Mouse (Mus musculus): Measurements from ENCODE around the gene Epop. TPM values are rescaled to one million over a fixed set of nuclear protein-coding genes. Genes with fewer than 3 reads are reported as not detected.

Gene Epop
- polyA plus RNA-seq, 1 experiment from 2014 or later, result 0.77 TPM

DNA sequence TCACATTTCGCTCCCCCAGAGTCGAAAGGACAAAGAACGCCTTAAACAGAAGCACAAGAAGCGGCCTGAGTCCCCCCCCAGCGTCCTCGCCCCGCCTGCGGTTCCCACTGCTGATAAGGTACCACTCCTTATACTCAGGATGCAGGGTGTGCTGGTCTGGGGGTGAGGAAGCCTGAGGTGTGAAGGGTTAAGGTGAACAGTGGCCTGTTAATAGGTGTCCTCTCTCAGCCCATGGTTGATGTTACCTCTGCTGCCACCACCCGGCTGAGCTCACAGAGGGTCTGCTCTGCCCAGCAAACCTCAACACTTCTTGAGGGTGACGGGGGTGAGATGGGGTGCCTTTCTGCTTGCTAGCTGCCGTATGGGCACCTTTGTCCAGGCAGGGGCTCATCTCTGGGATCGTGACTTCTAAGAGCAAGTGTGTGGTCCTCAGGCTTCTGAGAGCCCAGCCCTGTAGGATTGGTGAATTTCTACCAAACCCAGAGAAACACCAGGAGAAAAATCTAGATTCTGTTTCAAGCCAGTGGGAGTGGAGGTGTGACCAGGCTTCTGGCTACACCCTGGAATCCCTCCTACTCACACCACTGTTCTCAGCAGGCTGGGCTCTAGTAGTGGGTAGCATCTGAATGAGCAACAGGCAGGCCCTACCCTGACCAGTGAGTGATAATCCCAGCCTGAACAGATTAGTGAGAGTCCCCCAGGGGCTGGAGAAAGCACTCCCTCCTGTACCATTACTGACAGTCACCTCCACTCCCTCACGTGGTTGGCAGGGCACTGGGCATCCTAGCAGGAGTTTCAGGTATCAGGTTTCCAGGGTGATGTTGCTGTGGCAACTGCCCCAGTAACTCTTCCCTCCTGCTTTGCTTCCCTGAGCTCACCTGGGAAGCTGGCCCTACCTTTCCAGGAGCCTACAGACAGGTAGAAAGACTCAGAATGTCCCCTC is 41.0 kb upstream of the Epop start:
- Histone ChIP-seq H3K36me3 (ENCODE audit: control insufficient read depth, insufficient read depth, low read length) (peaks cover 97% of the 10 kb centered on the region), H3K9me3 (ENCODE audit: control insufficient read depth, low read length) (no peaks in the 10 kb centered on the region), H3K4me2 (ENCODE audit: low read length) (peak overlapping the region; percentile 66), H3K27me3 (ENCODE audit: control insufficient read depth, insufficient read depth, low read length) (no peaks in the 10 kb centered on the region), H3K4me1 (ENCODE audit: control insufficient read depth in 2 of 2, insufficient read depth in 2 of 2, low read length in 2 of 2) (peaks cover 27 to 32% of the 10 kb centered on the region in 2 experiments), H3K9ac (ENCODE audit: low read length) (peak overlapping the region; percentile 72), H3K4me3 (ENCODE audit: control insufficient read depth in 1 of 2, insufficient read depth in 1 of 2, low read depth in 1 of 2, low read length in 2 of 2) (peak overlapping the region; percentile 11 to 27), H3K27ac (replicated peaks in 1 of 2; ENCODE audit: control insufficient read depth in 1 of 2, insufficient read depth in 1 of 2, low read depth in 2 of 2, low read length in 2 of 2) (peak overlapping the region; percentile 82 to 88)
- 29% methylated on average over 13 of the region's 13 CpGs for WGBS
- ATAC-seq (ENCODE audit: insufficient number of reproducible peaks, insufficient read depth, low FRiP score, low read depth), result peak; percentile 60; the same call in 1 of the 2 replicates

DNA sequence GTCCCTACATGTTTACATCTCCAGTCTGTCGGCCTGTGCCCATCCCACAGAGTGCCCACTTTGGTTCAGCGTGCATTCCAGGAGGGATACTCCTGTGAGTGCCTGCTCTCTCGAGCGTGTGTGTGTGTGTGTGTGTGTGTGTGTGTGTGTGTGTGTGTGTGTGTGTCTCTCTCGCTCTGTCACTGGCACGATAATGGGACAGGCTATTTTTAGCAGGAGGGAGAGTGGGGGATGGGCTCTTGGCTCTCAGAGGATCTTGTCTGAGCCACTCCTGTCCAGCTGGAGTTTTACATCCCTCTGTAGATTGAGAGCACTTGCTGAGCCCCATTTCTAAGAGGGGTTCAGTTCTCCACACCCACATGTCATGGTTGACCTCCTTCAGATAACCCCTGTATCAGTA is 40.3 kb upstream of the Epop start:
- Histone ChIP-seq H3K9me3 (ENCODE audit: control insufficient read depth, low read length) (no peaks in the 10 kb centered on the region), H3K4me1 (ENCODE audit: control insufficient read depth in 2 of 2, insufficient read depth in 2 of 2, low read length in 2 of 2) (peaks cover 28 to 34% of the 10 kb centered on the region in 2 experiments), H3K27ac (replicated peaks in 1 of 2; ENCODE audit: control insufficient read depth in 1 of 2, insufficient read depth in 1 of 2, low read depth in 2 of 2, low read length in 2 of 2) (peak overlapping the region; percentile 82 to 88), H3K36me3 (ENCODE audit: control insufficient read depth, insufficient read depth, low read length) (peaks cover 94% of the 10 kb centered on the region), H3K27me3 (ENCODE audit: control insufficient read depth, insufficient read depth, low read length) (no peaks in the 10 kb centered on the region), H3K9ac (ENCODE audit: low read length) (peak overlapping the region; percentile 72), H3K4me2 (ENCODE audit: low read length) (peak overlapping the region; percentile 66), H3K4me3 (ENCODE audit: control insufficient read depth in 1 of 2, insufficient read depth in 1 of 2, low read depth in 1 of 2, low read length in 2 of 2) (peak overlapping the region; percentile 11 to 27)
- WGBS, result 9% methylated on average over 6 of the region's 6 CpGs
- ATAC-seq (ENCODE audit: insufficient number of reproducible peaks, insufficient read depth, low FRiP score, low read depth), result peak; percentile 61

DNA sequence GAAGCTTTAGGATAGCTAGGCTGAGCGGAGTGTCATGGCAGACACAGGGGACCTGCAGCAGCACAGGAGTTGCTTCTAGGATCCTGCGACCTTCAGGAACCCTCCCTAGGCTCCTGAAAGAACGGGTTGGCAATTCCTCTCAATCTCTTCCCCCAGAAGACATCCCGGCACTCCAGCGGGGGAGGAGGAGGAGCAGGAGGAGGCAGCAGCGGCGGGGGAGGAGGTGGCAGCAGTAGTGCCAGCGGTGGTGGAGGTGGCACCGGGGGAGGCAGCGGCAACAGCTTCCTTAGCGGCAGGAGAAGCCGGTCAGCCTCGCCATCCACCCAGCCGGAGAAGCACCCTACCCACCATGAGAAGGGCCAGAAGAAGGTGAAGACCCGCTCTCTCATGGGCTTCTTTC is 39.8 kb upstream of the Epop start:
- Histone ChIP-seq H3K4me2 (ENCODE audit: low read length) (peak overlapping the region; percentile 66), H3K27me3 (ENCODE audit: control insufficient read depth, insufficient read depth, low read length) (no peaks in the 10 kb centered on the region), H3K4me1 (ENCODE audit: control insufficient read depth in 2 of 2, insufficient read depth in 2 of 2, low read length in 2 of 2) (peaks cover 31 to 38% of the 10 kb centered on the region in 2 experiments), H3K9ac (ENCODE audit: low read length) (peak overlapping the region; percentile 61; the same call in 1 of the 2 replicates), H3K9me3 (ENCODE audit: control insufficient read depth, low read length) (no peaks in the 10 kb centered on the region), H3K27ac (replicated peaks in 1 of 2; ENCODE audit: control insufficient read depth in 1 of 2, insufficient read depth in 1 of 2, low read depth in 2 of 2, low read length in 2 of 2) (peak overlapping the region; percentile 75 to 82), H3K36me3 (ENCODE audit: control insufficient read depth, insufficient read depth, low read length) (peaks cover 89% of the 10 kb centered on the region), H3K4me3 (ENCODE audit: control insufficient read depth in 1 of 2, insufficient read depth in 1 of 2, low read depth in 1 of 2, low read length in 2 of 2) (no peak overlapping the region)
- 31% methylated on average over 15 of the region's 15 CpGs for WGBS
- no peak for ATAC-seq (ENCODE audit: insufficient number of reproducible peaks, insufficient read depth, low FRiP score, low read depth)

DNA sequence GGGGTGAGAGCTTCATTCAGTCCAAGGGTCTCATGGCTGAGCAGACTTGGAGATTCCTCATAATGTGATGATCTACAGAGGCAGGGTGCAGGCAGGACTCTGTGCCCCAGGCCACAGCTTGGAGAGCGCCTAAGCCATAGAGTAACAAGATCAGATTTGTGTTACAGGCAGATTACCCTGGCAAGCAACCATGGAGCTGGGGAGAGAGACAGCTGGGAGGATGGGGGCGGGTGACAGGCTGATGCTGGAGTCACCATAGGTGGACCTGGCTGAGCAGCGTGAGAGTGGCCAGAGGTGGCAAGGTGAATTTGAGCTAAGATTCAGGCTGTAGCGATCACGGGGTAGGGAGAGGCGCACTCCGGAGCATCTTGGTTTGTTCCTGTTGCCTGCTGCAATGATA is 38.7 kb upstream of the Epop start:
- WGBS, result 87% methylated on average over 7 of the region's 7 CpGs
- H3K9me3 ChIP-seq (ENCODE audit: control insufficient read depth, low read length), result no peaks in the 10 kb centered on the region
- no peak for ATAC-seq (ENCODE audit: insufficient number of reproducible peaks, insufficient read depth, low FRiP score, low read depth)
- H3K36me3 ChIP-seq (ENCODE audit: control insufficient read depth, insufficient read depth, low read length), result peaks cover 77% of the 10 kb centered on the region
- H3K27ac ChIP-seq (replicated peaks in 1 of 2; ENCODE audit: control insufficient read depth in 1 of 2, insufficient read depth in 1 of 2, low read depth in 2 of 2, low read length in 2 of 2), result peak overlapping the region in 1 of 2 experiments; percentile 19; a peak in 1 of 4 replicates
- H3K9ac ChIP-seq (ENCODE audit: low read length), result 0 out of 2 replicates have a peak overlapping the region, but pooled peaks have one; percentile 61
- peaks cover 31 to 38% of the 10 kb centered on the region in 2 experiments for H3K4me1 ChIP-seq (ENCODE audit: control insufficient read depth in 2 of 2, insufficient read depth in 2 of 2, low read length in 2 of 2)
- H3K4me2 ChIP-seq (ENCODE audit: low read length), result no peak overlapping the region
- H3K27me3 ChIP-seq (ENCODE audit: control insufficient read depth, insufficient read depth, low read length), result no peaks in the 10 kb centered on the region
- no peak overlapping the region for H3K4me3 ChIP-seq (ENCODE audit: control insufficient read depth in 1 of 2, insufficient read depth in 1 of 2, low read depth in 1 of 2, low read length in 2 of 2)

DNA sequence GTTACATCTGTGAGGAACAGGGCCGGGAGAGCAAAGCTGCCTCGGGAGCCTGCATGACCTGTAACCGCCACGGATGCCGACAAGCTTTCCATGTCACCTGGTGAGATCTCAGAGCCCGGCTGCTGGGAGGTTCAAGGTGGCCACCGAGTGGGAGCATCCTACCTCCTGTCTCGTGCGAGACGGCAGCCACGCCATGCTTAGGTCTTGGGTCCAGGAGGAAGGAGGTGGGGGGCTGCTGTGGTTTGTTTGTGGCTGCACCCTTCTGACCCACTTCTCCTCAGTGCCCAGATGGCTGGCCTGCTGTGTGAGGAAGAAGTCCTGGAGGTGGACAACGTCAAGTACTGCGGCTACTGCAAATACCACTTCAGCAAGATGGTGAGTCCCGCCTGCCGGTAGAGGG is 37.3 kb upstream of the Epop start:
- Histone ChIP-seq H3K27ac (replicated peaks in 1 of 2; ENCODE audit: control insufficient read depth in 1 of 2, insufficient read depth in 1 of 2, low read depth in 2 of 2, low read length in 2 of 2) (no peak overlapping the region), H3K9me3 (ENCODE audit: control insufficient read depth, low read length) (no peaks in the 10 kb centered on the region), H3K4me1 (ENCODE audit: control insufficient read depth in 2 of 2, insufficient read depth in 2 of 2, low read length in 2 of 2) (peaks cover 40 to 48% of the 10 kb centered on the region in 2 experiments), H3K9ac (ENCODE audit: low read length) (no peak overlapping the region), H3K27me3 (ENCODE audit: control insufficient read depth, insufficient read depth, low read length) (no peaks in the 10 kb centered on the region), H3K36me3 (ENCODE audit: control insufficient read depth, insufficient read depth, low read length) (peaks cover 64% of the 10 kb centered on the region), H3K4me3 (ENCODE audit: control insufficient read depth in 1 of 2, insufficient read depth in 1 of 2, low read depth in 1 of 2, low read length in 2 of 2) (no peak overlapping the region), H3K4me2 (ENCODE audit: low read length) (no peak overlapping the region)
- WGBS, result 88% methylated on average over 15 of the region's 15 CpGs
- ATAC-seq (ENCODE audit: insufficient number of reproducible peaks, insufficient read depth, low FRiP score, low read depth), result no peak

DNA sequence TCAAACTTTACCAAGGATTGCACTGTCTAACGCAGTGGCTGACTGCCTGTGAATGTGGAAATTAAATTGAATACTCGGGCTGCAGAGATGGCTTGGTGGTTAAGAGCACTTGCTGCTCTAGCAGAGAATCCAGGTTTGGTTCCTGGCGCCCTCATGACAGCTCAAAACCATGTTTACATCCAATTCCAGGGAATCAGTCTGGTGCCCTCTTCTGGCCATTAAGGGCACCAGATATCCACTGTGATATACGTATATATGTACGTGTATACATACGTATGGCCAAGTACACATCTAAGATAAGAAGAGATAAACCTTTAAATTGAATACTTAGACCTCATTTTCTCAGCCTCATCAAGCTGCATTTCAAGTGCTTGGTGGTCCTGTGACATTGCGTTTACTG is 36.7 kb upstream of the Epop start:
- no peaks in the 10 kb centered on the region for H3K9me3 ChIP-seq (ENCODE audit: control insufficient read depth, low read length)
- peaks cover 44 to 53% of the 10 kb centered on the region in 2 experiments for H3K4me1 ChIP-seq (ENCODE audit: control insufficient read depth in 2 of 2, insufficient read depth in 2 of 2, low read length in 2 of 2)
- no peak overlapping the region for H3K4me3 ChIP-seq (ENCODE audit: control insufficient read depth in 1 of 2, insufficient read depth in 1 of 2, low read depth in 1 of 2, low read length in 2 of 2)
- H3K27ac ChIP-seq (replicated peaks in 1 of 2; ENCODE audit: control insufficient read depth in 1 of 2, insufficient read depth in 1 of 2, low read depth in 2 of 2, low read length in 2 of 2), result no peak overlapping the region
- no peak for ATAC-seq (ENCODE audit: insufficient number of reproducible peaks, insufficient read depth, low FRiP score, low read depth)
- 87% methylated on average over 7 of the region's 7 CpGs for WGBS
- H3K9ac ChIP-seq (ENCODE audit: low read length), result no peak overlapping the region
- H3K36me3 ChIP-seq (ENCODE audit: control insufficient read depth, insufficient read depth, low read length), result peaks cover 58% of the 10 kb centered on the region
- no peaks in the 10 kb centered on the region for H3K27me3 ChIP-seq (ENCODE audit: control insufficient read depth, insufficient read depth, low read length)
- H3K4me2 ChIP-seq (ENCODE audit: low read length), result no peak overlapping the region

DNA sequence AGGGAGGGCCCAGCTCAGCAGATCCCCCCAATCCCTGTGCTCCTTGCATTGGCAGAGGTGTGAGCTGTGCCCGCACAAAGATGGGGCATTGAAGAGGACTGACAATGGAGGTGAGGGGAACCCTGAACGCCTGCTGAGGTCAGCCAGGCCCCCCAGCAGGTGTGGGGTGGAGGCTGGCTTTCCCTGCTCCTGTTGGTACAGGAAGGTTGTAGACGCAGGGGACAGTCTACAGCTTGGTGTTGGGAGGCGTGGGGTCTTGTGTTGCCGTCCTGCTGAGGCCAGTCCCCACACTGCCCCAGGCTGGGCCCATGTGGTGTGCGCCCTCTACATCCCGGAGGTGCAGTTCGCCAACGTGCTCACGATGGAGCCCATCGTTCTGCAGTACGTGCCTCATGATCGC is 35.9 kb upstream of the Epop start:
- Histone ChIP-seq H3K4me2 (ENCODE audit: low read length) (no peak overlapping the region), H3K9ac (ENCODE audit: low read length) (peak overlapping the region; percentile 95; the same call in 1 of the 2 replicates), H3K4me3 (ENCODE audit: control insufficient read depth in 1 of 2, insufficient read depth in 1 of 2, low read depth in 1 of 2, low read length in 2 of 2) (no peak overlapping the region), H3K36me3 (ENCODE audit: control insufficient read depth, insufficient read depth, low read length) (peaks cover 50% of the 10 kb centered on the region), H3K4me1 (ENCODE audit: control insufficient read depth in 2 of 2, insufficient read depth in 2 of 2, low read length in 2 of 2) (peaks cover 47 to 52% of the 10 kb centered on the region in 2 experiments), H3K27me3 (ENCODE audit: control insufficient read depth, insufficient read depth, low read length) (no peaks in the 10 kb centered on the region), H3K27ac (replicated peaks in 1 of 2; ENCODE audit: control insufficient read depth in 1 of 2, insufficient read depth in 1 of 2, low read depth in 2 of 2, low read length in 2 of 2) (no peak overlapping the region), H3K9me3 (ENCODE audit: control insufficient read depth, low read length) (no peaks in the 10 kb centered on the region)
- 89% methylated on average over 13 of the region's 13 CpGs for WGBS
- no peak for ATAC-seq (ENCODE audit: insufficient number of reproducible peaks, insufficient read depth, low FRiP score, low read depth)

Data from heart, embryonic 14.5 days (tissue).